Mouse (Mus musculus): ENCODE measurements at regions not wholly inside any gene's neighbourhood (a gene's known extent, or its start where the extent isn't known, plus 50 kb on each side); places are given as distances from the start of the nearest gene placed in this dataset.

- no peak for TF ChIP-seq CTCF (IDR thresholded peaks at IDR 0.05)
- no peak for TF ChIP-seq EP300 (IDR thresholded peaks at IDR 0.05)
Measured at GRCm38 (mm10) chr4:106096130-106096529, 219.9 kb upstream of the Usp24 start.
